Mouse (Mus musculus) lung, postnatal 0 days (tissue): ENCODE measurements around the gene Sipa1. TPM values are rescaled to one million over a fixed set of nuclear protein-coding genes. Genes with fewer than 3 reads are reported as not detected.

Source experiments
- ATAC-seq: fragments of 200-750 bp; cut with Nextera tagmentation; 2 replicates; pipeline ENCODE4 v1.8.0; 2017; ENCODE audit warnings: moderate library complexity
- DNase-seq: peaks from one replicate; pipeline ENCODE4 v3.0.0-alpha.2; 2016; ENCODE audit warnings: low spot score
- H3K27ac ChIP-seq: fragments of 300-500 bp; sonication (generic); 2 replicates; pipeline ENCODE4 v1.5.1; 2014; ENCODE audit warnings: antibody characterized with exemption, mild to moderate bottlenecking, low read length, mixed read lengths
- H3K27me3 ChIP-seq: fragments of 300-500 bp; sonication (generic); replicated peaks from 2 replicates; pipeline ENCODE4 v1.6.1; 2014; ENCODE audit warnings: low read length, mixed read lengths; ENCODE audit not compliant: insufficient read depth
- H3K36me3 ChIP-seq: fragments of 300-500 bp; sonication (generic); 2 replicates; pipeline ENCODE4 v1.6.1; 2014; ENCODE audit warnings: low read length, mixed read lengths; ENCODE audit not compliant: insufficient read depth
- H3K4me1 ChIP-seq: fragments of 300-500 bp; sonication (generic); 2 replicates; pipeline ENCODE4 v1.6.1; 2014; ENCODE audit warnings: antibody characterized with exemption, low read depth, low read length, mixed read lengths; ENCODE audit not compliant: insufficient read depth
- H3K4me2 ChIP-seq: fragments of 300-500 bp; sonication (generic); replicated peaks from 2 replicates; pipeline ENCODE4 v1.6.1; 2014; ENCODE audit warnings: low read depth, mild to moderate bottlenecking, low read length, moderate library complexity, mixed read lengths
- H3K4me3 ChIP-seq: fragments of 300-500 bp; sonication (generic); 2 replicates; pipeline ENCODE4 v1.5.1; 2014; ENCODE audit warnings: low read depth, low read length
- H3K9ac ChIP-seq: fragments of 300-500 bp; sonication (generic); replicated peaks from 2 replicates; pipeline ENCODE4 v1.6.1; 2014; ENCODE audit warnings: low read depth, mild to moderate bottlenecking
- H3K9me3 ChIP-seq: fragments of 300-500 bp; sonication (generic); 2 replicates; pipeline ENCODE4 v1.6.1; 2016; ENCODE audit warnings: low read length, mixed read lengths
- CTCF ChIP-seq: IDR thresholded peaks from 2 replicates; pipeline ENCODE4 v1.5.1; 2016; ENCODE audit warnings: antibody characterized with exemption, mild to moderate bottlenecking
- EP300 ChIP-seq: IDR thresholded peaks from 2 replicates; pipeline ENCODE4 v1.6.1; 2016; ENCODE audit warnings: antibody characterized with exemption, mild to moderate bottlenecking, control low read depth
- WGBS: fragments of 180-500 bp; shearing (Covaris S2); extraction: QIAGEN DNeasy Blood & Tissue Kit; methylation state at CpG from one replicate; pipeline ENCODE4 v1.1.7; 2014; 5-methylcytosine and 5-hydroxymethylcytosine counted together
- microRNA-seq: library from miRNA; unstranded; fragments of <30 nt; microRNA quantifications from one replicate; pipeline ENCODE4, GENCODE M21; 2016
- polyA plus RNA-seq: library from polyadenylated mRNA; unstranded; fragments of >200 nt; fragmentation: Nextera tagmentation; extraction: Ambion mirVana; gene quantifications from 2 replicates; pipeline ENCODE4 v1.2.1, GENCODE M21; 2015

Sipa1 gene
- polyA plus RNA-seq, 1 experiment from 2014 or later = 32.6 TPM

DNA sequence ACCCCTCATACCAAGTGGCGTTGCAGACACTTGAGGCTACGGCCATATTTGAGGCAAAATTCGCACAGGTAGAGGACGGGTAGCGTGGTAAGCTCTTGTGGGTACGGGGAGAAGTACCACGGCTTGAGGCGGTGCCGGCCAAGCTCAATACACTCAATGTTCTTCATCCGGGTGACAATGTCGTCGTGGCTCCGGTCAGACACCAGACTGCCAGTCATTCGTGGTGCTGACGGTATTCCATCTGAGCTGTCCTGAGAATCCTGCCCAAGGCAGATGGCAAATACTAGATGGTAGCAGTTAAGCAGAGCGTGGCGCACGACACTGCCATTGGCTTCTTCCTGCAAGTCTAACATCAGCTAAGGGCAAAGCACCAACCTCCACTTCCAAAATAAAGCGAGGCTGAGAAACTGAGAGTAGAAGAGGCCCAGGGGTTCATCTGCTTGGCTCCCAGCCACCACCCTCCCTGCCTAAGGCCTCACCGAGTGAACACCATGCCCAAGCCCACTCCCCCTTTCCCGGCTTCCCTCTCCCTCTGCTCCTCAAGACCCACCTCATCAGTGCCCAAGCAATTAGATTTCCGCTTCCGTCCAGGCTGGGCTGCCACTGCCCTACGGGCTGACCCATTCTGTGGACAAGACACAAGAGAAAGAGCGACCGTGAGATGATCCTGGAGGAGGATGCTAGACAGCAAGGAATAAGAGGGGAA lies 55.6 kb downstream of the Sipa1 start:
- Histone ChIP-seq H3K27me3 (no peaks in the 10 kb centered on the region), H3K9me3 (no peaks in the 10 kb centered on the region), H3K27ac (no peak overlapping the region), H3K9ac (no peak overlapping the region), H3K4me3 (no peak overlapping the region), H3K4me2 (no peak overlapping the region), H3K4me1 (peaks cover 6% of the 10 kb centered on the region; the same call in 1 of the 2 replicates), H3K36me3 (peaks cover 44% of the 10 kb centered on the region)
- WGBS = 90% methylated on average over 26 of the region's 26 CpGs
- no peak for ATAC-seq
- no peak for TF ChIP-seq EP300
- TF ChIP-seq CTCF = no peak
- no peak for DNase-seq

DNA sequence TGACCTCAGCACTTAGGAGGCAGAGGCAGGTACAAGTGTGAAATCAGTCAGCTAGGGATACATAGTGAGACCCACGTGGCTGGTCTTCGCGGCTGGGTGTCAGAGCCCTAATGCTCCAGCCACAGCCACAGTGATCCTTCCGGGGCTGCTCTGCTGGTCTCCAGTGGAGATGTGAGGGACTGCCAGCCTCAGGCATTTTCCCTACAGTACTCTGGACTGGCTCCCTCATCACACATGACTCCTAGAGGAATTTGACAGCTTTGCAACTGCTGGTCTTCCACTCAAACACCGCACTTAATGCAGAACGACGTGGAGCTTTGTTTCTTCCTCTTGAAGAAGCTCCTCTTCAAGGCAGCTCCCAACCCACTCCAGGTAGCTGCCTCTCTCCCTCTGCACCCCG lies 57.3 kb downstream of the Sipa1 start:
- Histone ChIP-seq H3K27me3 (no peaks in the 10 kb centered on the region), H3K4me3 (no peak overlapping the region), H3K9ac (no peak overlapping the region), H3K4me1 (peaks cover 11% of the 10 kb centered on the region), H3K27ac (no peak overlapping the region), H3K4me2 (no peak overlapping the region), H3K9me3 (no peaks in the 10 kb centered on the region), H3K36me3 (peaks cover 44% of the 10 kb centered on the region)
- TF ChIP-seq EP300 (no peak), CTCF (peak; percentile 17)
- WGBS = 78% methylated on average over 8 of the region's 8 CpGs
- ATAC-seq (no peak), DNase-seq (no peak)

DNA sequence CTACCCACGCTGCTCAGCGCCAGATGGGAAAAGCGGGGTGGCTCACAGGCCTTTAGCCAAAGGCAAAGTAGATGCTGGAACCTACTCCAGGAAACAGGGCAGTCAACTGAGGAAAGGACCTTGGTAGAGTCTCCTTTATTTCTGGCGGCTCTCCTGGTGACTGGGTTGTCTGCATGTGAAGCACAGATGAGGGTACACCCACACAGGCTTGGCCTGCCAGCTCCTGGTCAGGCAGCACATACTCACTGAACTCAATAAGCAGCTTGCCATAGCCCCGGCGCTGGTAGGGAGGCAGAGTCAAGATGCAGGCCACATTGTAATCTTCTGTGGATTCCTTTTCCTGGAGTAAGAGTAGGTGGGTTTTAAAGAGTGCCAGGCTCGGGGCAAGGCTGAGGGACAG lies 58.4 kb downstream of the Sipa1 start:
- Histone ChIP-seq H3K27me3 (no peaks in the 10 kb centered on the region), H3K27ac (no peak overlapping the region), H3K9ac (no peak overlapping the region), H3K4me2 (no peak overlapping the region), H3K4me1 (peaks cover 11% of the 10 kb centered on the region), H3K9me3 (no peaks in the 10 kb centered on the region), H3K36me3 (peaks cover 44% of the 10 kb centered on the region), H3K4me3 (no peak overlapping the region)
- no peak for TF ChIP-seq CTCF
- TF ChIP-seq EP300 = no peak
- ATAC-seq (no peak), DNase-seq (no peak)
- 92% methylated on average over 7 of the region's 7 CpGs for WGBS

DNA sequence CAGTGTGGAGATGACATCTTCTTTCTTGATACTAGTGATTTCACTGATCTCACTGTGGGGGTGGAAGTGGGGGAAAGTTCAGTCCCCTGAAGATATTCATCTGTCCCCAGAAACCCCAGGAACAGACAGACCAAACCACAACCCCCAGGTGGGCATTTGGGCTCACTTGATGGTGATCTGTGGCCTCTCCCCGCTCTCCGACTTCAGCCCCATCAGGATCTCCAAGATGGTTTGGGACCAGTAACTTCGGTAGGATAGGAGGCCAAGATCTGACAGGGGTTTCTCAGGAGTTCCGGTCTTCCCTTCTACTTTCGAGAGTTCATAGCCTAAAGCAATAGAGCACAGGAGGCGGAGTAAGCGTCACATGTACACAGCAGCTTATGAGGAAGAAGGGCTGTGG lies 59.8 kb downstream of the Sipa1 start:
- Histone ChIP-seq H3K4me1 (peaks cover 5% of the 10 kb centered on the region), H3K27ac (no peak overlapping the region), H3K27me3 (no peaks in the 10 kb centered on the region), H3K4me2 (no peak overlapping the region), H3K9me3 (no peaks in the 10 kb centered on the region), H3K36me3 (peaks cover 42% of the 10 kb centered on the region), H3K9ac (no peak overlapping the region), H3K4me3 (no peak overlapping the region)
- TF ChIP-seq CTCF (no peak), EP300 (no peak)
- DNase-seq = no peak
- WGBS = 86% methylated on average over 7 of the region's 7 CpGs
- ATAC-seq = no peak

DNA sequence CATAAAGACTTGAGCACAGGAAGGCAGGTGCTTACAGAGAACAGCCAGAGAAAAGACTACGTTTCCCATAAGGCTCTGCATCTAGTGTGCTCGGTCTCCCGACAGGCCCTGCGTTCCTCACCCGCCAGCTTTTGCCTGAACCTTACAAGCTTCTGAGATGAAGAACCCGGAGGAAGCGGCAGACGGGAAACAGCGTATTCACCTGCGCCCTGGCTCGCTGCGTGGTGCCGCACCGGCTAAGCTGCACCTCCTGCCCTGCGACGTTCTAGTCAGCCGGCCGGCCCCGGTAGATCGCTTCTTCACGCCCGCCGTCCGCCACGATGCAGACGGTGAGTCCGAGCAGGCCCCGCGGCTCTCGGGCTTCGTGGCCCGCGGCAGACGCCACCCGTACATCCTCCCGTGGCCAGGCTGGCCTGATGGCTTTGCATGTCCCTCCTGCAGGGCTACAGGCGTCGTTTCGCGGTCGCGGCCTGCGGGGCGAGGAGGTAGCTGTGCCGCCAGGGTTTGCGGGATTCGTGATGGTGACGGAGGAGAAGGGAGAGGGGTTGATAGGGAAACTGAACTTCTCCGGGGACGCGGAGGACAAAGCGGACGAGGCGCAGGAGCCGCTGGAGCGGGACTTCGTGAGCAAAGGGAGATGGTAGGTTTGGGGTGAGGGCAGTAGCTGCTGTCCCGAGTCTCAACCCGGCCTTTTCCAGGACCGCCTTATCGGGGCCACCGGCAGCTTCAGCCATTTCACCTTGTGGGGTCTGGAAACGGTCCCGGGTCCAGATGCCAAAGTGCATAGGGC lies 61.6 kb downstream of the Sipa1 start, which contains the start of gene Rnaseh2c:
Gene Rnaseh2c, plus strand, starts transcription at position 122 of the 790 bp plus-strand sequence.
- Histone ChIP-seq H3K9me3 (no peaks in the 10 kb centered on the region), H3K9ac (peak within 1 kb of the TSS; percentile 80), H3K4me2 (peak within 1 kb of the TSS; percentile 99), H3K4me3 (peak within 1 kb of the TSS; percentile 78), H3K27ac (peak within 1 kb of the TSS; percentile 57), H3K4me1 (peaks cover 5% of the 10 kb centered on the region), H3K27me3 (no peaks in the 10 kb centered on the region), H3K36me3 (peaks cover 26% of the 10 kb centered on the region)
- under 1% methylated on average over 63 of the region's 64 CpGs for WGBS
- TF ChIP-seq CTCF (no peak), EP300 (no peak)
- ATAC-seq (peak; percentile 90), DNase-seq (peak; percentile 94)

Small RNA genes lying within 50 kb of the gene (microRNA-seq; reads per million reads assigned to microRNA genes)
- gene Mir6987 = not detected

Other genes with a start within 250 kb of the Sipa1 start
- gene Drap1, start 238.7 kb downstream of the Sipa1 start, polyA plus RNA-seq = 352 and 379 TPM in 2 replicates
- 61.7 and 63.6 TPM in 2 replicates for gene AI837181, start 238.6 kb downstream of the Sipa1 start, polyA plus RNA-seq
- gene Fosl1, start 216.2 kb downstream of the Sipa1 start, polyA plus RNA-seq = 0.31 TPM in 1 of 2 replicates, not detected in the other
- gene Ccdc85b, start 205.8 kb downstream of the Sipa1 start, polyA plus RNA-seq = 14.4 and 18.0 TPM in 2 replicates
- gene Fibp, start 203.1 kb downstream of the Sipa1 start, polyA plus RNA-seq = 133 and 135 TPM in 2 replicates
- gene Ctsw, start 195.2 kb downstream of the Sipa1 start, polyA plus RNA-seq = 2.6 and 2.8 TPM in 2 replicates
- gene Efemp2, start 189.8 kb downstream of the Sipa1 start, polyA plus RNA-seq = 91.8 and 96.1 TPM in 2 replicates
- 46.7 and 50.2 TPM in 2 replicates for gene Mus81, start 175.3 kb downstream of the Sipa1 start, polyA plus RNA-seq
- gene Cfl1, start 173.3 kb downstream of the Sipa1 start, polyA plus RNA-seq = 1,591 and 1,653 TPM in 2 replicates
- gene 1700020D05Rik, start 159.9 kb downstream of the Sipa1 start, polyA plus RNA-seq = not detected in 2 replicates
- 3.6 and 3.7 TPM in 2 replicates for gene Snx32, start 153.2 kb downstream of the Sipa1 start, polyA plus RNA-seq
- 2.1 and 2.2 TPM in 2 replicates for gene Ovol1, start 103.1 kb downstream of the Sipa1 start, polyA plus RNA-seq
- 3.9 and 4.3 TPM in 2 replicates for gene Ap5b1, start 95.7 kb downstream of the Sipa1 start, polyA plus RNA-seq
- gene Rnaseh2c, start 61.8 kb downstream of the Sipa1 start, polyA plus RNA-seq = 59.6 and 68.5 TPM in 2 replicates
- 51.1 and 51.9 TPM in 2 replicates for gene Kat5, start 53.5 kb downstream of the Sipa1 start, polyA plus RNA-seq
- 50.1 and 51.5 TPM in 2 replicates for gene Rela, start 26.2 kb downstream of the Sipa1 start, polyA plus RNA-seq
- 36.8 and 36.9 TPM in 2 replicates for gene Map3k11, start 25.0 kb upstream of the Sipa1 start, polyA plus RNA-seq
- gene Pcnx3, start 25.2 kb upstream of the Sipa1 start, polyA plus RNA-seq = 11.3 and 12.9 TPM in 2 replicates
- gene Kcnk7, start 40.7 kb upstream of the Sipa1 start, polyA plus RNA-seq = 0.87 and 1.3 TPM in 2 replicates
- gene Ehbp1l1, start 62.6 kb upstream of the Sipa1 start, polyA plus RNA-seq = 19.3 and 21.6 TPM in 2 replicates
- gene Fam89b, start 65.9 kb upstream of the Sipa1 start, polyA plus RNA-seq = 120 and 126 TPM in 2 replicates
- 51.9 and 59.6 TPM in 2 replicates for gene Ltbp3, start 77.2 kb upstream of the Sipa1 start, polyA plus RNA-seq
- gene Scyl1, start 107.7 kb upstream of the Sipa1 start, polyA plus RNA-seq = 64.6 TPM in 2 replicates
- gene Frmd8, start 211.6 kb upstream of the Sipa1 start, polyA plus RNA-seq = 33.9 and 35.1 TPM in 2 replicates
- gene Slc25a45, start 214.1 kb upstream of the Sipa1 start, polyA plus RNA-seq = 8.4 and 10.2 TPM in 2 replicates
- gene Tigd3, start 230.4 kb upstream of the Sipa1 start, polyA plus RNA-seq = 1.3 and 1.5 TPM in 2 replicates
- gene Dpf2, start 249.3 kb upstream of the Sipa1 start, polyA plus RNA-seq = 77.7 and 78.0 TPM in 2 replicates